Mouse (Mus musculus): ENCODE data around the gene Ppp1r3d. TPM values are rescaled to one million over a fixed set of nuclear protein-coding genes. Genes with fewer than 3 reads are reported as not detected.

Ppp1r3d gene
- polyA plus RNA-seq, 1 experiment from 2014 or later: 8.3 TPM

DNA sequence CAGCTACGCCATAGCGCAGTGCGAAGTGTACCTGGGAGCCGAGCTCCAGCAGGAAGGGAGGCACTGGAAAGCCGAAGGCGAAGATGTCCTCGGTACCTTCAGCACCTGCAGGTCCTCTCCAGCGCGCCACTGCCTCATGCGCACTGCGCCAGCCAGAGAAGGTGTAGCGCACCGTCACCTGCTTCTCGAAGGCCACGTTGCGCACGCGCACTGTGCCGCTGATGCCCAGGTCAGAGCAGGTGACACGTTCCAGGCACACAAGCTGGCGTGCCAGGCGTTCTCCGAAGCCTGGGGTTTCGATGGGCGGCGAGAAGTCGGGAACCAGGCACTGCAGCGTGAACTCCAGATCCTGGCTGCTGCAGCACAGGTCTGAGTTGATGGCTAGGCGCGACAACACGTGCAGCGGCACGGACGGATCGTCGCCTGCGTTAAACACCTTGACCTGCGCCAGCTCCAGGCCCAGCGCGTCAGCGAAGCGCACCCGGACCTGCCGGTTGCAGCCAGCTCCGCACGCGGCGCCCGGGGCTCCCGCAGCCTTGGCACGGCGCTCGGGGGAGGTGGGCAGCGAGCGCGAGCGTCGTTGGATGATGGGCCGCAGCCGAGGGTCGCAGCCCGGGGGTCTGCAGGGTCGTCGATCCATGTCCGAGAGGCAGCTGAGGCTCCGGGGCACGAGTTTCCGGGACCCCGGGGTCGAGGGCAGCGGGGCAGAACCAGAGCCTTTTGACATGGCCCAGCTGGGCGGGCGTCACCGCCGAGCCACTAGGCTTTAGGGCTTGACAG, 601 bp downstream of the Ppp1r3d start:
- 0 out of 2 replicates have a peak, but pooled peaks cover 4% of the 10 kb centered on the region for H3K27me3 ChIP-seq (replicated peaks)
- ATAC-seq (ENCODE audit: low FRiP score): peak; percentile 22
- peak overlapping the region; percentile 67 for H3K9ac ChIP-seq (replicated peaks)
- H3K4me3 ChIP-seq (replicated peaks): peak overlapping the region; percentile 67
- 15% methylated on average over 75 of the region's 75 CpGs for WGBS
- peak overlapping the region; percentile 100 for H3K4me2 ChIP-seq
- H3K27ac ChIP-seq (replicated peaks): peak overlapping the region; percentile 89
- no peaks in the 10 kb centered on the region for H3K9me3 ChIP-seq (replicated peaks)
- H3K36me3 ChIP-seq: peaks cover 5% of the 10 kb centered on the region
- peaks cover 31% of the 10 kb centered on the region for H3K4me1 ChIP-seq

DNA sequence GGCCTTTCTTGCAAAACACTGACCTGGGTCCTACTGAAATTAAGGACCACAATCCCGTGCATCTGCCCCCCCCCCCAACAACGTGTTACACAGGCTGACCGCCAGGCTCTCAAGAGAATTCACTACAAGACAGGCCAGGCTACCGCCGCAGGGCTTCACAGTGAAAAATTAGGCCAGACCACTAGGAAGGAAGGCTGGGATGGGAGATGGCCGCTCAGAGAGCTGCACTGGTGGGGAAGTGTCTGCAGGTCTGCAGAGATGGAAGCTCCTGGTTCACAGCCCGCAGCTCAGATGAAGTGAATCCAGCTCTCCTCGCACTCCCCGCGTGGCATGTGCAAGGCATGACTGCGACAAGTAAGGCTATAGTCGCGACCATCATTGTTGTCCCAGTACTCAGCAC, 1.2 kb downstream of the Ppp1r3d start:
- 56% methylated on average over 13 of the region's 13 CpGs for WGBS
- Histone ChIP-seq H3K9me3 (replicated peaks) (no peaks in the 10 kb centered on the region), H3K4me3 (replicated peaks) (peak overlapping the region; percentile 67), H3K27ac (replicated peaks) (no peak overlapping the region), H3K36me3 (peaks cover 3% of the 10 kb centered on the region), H3K27me3 (replicated peaks) (0 out of 2 replicates have a peak, but pooled peaks cover 4% of the 10 kb centered on the region), H3K9ac (replicated peaks) (peak overlapping the region; percentile 67; the same call in 1 of the 2 replicates), H3K4me1 (peaks cover 31% of the 10 kb centered on the region), H3K4me2 (peak overlapping the region; percentile 100)
- ATAC-seq (ENCODE audit: low FRiP score): no peak

DNA sequence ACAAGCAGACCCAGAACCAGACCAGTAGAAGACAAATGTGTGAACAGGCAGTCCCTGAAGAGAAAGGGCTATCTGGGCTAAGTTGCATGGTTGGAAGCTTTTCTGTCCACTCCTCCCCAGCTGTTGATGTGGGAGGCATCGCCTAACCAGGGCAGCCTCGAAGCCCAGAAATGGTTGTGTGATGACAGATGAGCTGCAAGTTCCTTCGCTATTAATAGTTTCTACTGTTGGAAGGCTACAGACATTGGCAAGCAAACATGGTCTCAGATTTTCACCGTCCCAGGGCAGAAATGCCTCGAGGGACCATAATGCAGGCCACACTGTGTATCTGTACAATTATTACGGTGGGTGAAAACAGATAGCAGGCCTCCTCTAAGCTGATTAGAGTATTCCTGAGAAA, 1.7 kb downstream of the Ppp1r3d start:
- no peak for ATAC-seq (ENCODE audit: low FRiP score)
- peak overlapping the region; percentile 100 for H3K4me2 ChIP-seq
- no peak overlapping the region for H3K27ac ChIP-seq (replicated peaks)
- 59% methylated on average over 6 of the region's 6 CpGs for WGBS
- 0 out of 2 replicates have a peak, but pooled peaks cover 4% of the 10 kb centered on the region for H3K27me3 ChIP-seq (replicated peaks)
- H3K4me1 ChIP-seq: peaks cover 31% of the 10 kb centered on the region
- no peaks in the 10 kb centered on the region for H3K9me3 ChIP-seq (replicated peaks)
- H3K4me3 ChIP-seq (replicated peaks): no peak overlapping the region
- H3K36me3 ChIP-seq: no peaks in the 10 kb centered on the region
- H3K9ac ChIP-seq (replicated peaks): no peak overlapping the region

DNA sequence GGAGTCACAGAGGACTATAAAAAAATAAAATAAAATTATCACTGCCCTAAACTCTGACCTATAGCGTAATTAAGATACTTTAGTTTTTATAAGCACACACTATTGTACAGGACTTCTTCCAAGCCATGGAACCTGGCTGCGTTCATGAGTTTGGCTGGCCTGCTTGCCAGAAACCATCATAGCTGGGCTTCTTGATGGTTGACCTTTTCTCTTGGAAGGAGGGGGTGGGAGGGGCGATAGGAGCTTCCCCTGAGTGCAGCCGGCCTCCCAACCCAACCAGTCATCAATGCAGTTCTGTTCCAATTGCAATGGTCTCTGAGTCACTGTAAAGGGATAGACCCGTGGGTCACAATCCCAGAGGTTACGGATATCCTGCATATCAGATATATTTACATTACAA, 4.0 kb downstream of the Ppp1r3d start:
- WGBS: 83% methylated on average over 6 of the region's 6 CpGs
- Histone ChIP-seq H3K27me3 (replicated peaks) (0 out of 2 replicates have a peak, but pooled peaks cover 4% of the 10 kb centered on the region), H3K36me3 (no peaks in the 10 kb centered on the region)

DNA sequence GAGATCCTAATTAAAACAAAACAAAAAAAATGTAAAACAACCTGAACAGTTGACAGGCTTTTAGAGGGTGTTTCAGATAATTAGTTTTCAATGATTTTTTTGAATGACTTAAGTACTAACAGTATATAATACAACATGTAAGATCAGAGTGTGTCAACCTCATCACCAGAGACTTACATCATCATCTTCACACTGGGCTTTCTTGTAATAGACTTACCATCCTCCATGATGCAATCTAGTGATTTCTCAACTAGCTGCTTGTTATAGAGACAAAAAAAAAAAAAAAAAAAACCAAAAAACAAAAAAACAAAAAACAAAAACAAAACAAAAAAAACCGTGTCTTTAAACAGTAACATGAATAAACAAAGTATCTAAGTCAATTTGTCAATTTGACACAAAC, 5.2 kb downstream of the Ppp1r3d start:
- no peak overlapping the region for H3K9ac ChIP-seq (replicated peaks)
- no peak for ATAC-seq (ENCODE audit: low FRiP score)
- WGBS: 76% methylated on average over 1 of the region's 1 CpGs

More for the DNA sequence above, 4.0 kb downstream of the Ppp1r3d start:
- H3K9me3 ChIP-seq (replicated peaks): no peaks in the 10 kb centered on the region
- no peak overlapping the region for H3K4me3 ChIP-seq (replicated peaks)
- ATAC-seq (ENCODE audit: low FRiP score): no peak
- no peak overlapping the region for H3K9ac ChIP-seq (replicated peaks)
- no peak overlapping the region for H3K4me2 ChIP-seq
- H3K4me1 ChIP-seq: peaks cover 24% of the 10 kb centered on the region
- no peak overlapping the region for H3K27ac ChIP-seq (replicated peaks)

DNA sequence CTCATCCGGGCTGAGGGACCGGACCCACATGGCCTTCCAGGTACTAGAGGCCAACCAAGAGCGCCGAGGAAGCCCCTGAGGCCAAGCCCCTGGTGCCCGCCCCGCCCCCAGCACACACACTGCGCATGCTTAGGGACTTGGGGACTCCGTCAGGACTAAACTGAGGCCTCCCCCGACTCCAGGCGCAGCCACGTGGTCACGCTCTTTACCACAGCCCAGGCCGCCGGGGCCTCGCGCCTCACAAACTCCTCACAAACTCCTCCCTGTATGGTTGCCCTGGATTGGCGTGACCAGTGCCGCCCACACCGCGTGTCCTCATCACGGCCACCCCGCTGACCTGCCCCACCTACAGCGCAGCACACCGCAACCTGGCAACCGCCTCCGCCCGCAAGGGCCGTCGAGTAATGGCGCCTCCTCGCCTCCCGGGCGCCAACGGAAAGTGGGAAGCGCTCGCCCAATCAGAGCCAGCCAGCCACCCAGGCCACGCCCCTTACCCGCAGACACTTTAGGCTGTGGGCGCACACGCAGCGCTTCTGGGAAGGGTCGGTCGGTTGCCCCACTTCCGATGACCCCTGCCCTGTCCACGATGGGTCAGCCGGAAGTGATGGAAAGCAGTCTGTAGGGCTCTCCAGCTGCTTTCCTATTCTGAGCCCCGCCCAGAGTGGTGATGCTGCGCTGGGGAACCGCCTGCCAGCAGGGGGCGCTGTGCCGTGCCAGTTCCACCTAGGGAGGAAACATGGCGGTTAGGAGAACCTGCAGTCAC, 7.0 kb downstream of the Ppp1r3d start, which contains the start of gene Sycp2:
Sycp2 (minus strand) TSS at position 633 of the 763 bp plus-strand sequence.
- Histone ChIP-seq H3K4me1 (no peaks in the 10 kb centered on the region), H3K36me3 (no peaks in the 10 kb centered on the region), H3K4me2 (no peak within 1 kb of the TSS), H3K27ac (replicated peaks) (no peak within 1 kb of the TSS), H3K9me3 (replicated peaks) (no peaks in the 10 kb centered on the region), H3K4me3 (replicated peaks) (no peak within 1 kb of the TSS), H3K27me3 (replicated peaks) (no peaks in the 10 kb centered on the region), H3K9ac (replicated peaks) (no peak within 1 kb of the TSS)
- WGBS: 87% methylated on average over 52 of the region's 52 CpGs
- ATAC-seq (ENCODE audit: low FRiP score): peak; percentile 41; the same call in 1 of the 2 replicates

More for the DNA sequence above, 5.2 kb downstream of the Ppp1r3d start:
- H3K27ac ChIP-seq (replicated peaks): no peak overlapping the region
- no peak overlapping the region for H3K4me3 ChIP-seq (replicated peaks)
- H3K36me3 ChIP-seq: no peaks in the 10 kb centered on the region
- H3K9me3 ChIP-seq (replicated peaks): no peaks in the 10 kb centered on the region
- H3K4me1 ChIP-seq: peaks cover 16% of the 10 kb centered on the region
- no peak overlapping the region for H3K4me2 ChIP-seq
- H3K27me3 ChIP-seq (replicated peaks): 0 out of 2 replicates have a peak, but pooled peaks cover 4% of the 10 kb centered on the region

Other genes starting within 250 kb of the Ppp1r3d start
- gene Sycp2, start 6.8 kb downstream of the Ppp1r3d start, polyA plus RNA-seq (2015; fragmentation: Nextera tagmentation; extraction: Ambion mirVana): 0.32 TPM in 2 replicates
- 15.7 and 19.9 TPM in 2 replicates for gene Fam217b, start 52 bp upstream of the Ppp1r3d start, polyA plus RNA-seq (2015; fragmentation: Nextera tagmentation; extraction: Ambion mirVana)
- gene Cdh26, start 16.1 kb upstream of the Ppp1r3d start, polyA plus RNA-seq (2015; fragmentation: Nextera tagmentation; extraction: Ambion mirVana): 0.08 and 0.15 TPM in 2 replicates